Mouse (Mus musculus) 3T3-L1 (cell line): Measurements from ENCODE around the gene Gm21094.
"Not testable (repeated sequence)": the region's sequence is repeated elsewhere in the genome, so short reads cannot be mapped to it uniquely, and the experiment has no call there.

Experiments
- DNase-seq: peaks from one replicate; pipeline ENCODE4 v3.0.0-alpha.2; 2015; ENCODE audit warnings: low read depth, low spot score

The Gm21094 gene

DNA sequence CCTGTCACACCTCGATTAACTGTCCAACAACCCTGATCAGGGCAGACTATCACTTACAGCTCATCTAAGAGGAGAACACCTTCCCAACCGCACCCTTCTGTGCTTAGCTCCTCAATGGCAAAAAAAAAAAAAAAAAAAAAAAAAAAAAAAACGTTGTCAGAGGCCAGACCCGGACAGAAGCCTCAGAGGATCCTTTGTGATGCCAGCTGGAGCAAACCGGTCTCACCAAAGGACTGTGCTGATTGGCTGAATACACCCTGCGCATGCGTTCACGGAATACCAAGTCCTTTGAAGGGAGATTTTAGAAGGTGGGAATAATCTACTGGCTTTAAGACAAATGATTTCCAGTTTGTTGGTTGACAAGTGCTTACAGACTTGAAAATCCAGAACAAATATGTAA is at the start of gene Gm21094:
TSS of gene Gm21094 (minus strand) at position 101 of the 400 bp plus-strand sequence.
- not testable (repeated sequence) for DNase-seq
